Mouse (Mus musculus) myocyte (in vitro differentiated cells): ENCODE measurements around the gene Gm49510. TPM values are rescaled to one million over a fixed set of nuclear protein-coding genes. Genes with fewer than 3 reads are reported as not detected.

Source experiments
- H3K27me3 ChIP-seq: one replicate; pipeline ENCODE4 v1.6.1; 2011; ENCODE audit not compliant: control insufficient read depth, insufficient read depth, insufficient read length
- H3K36me3 ChIP-seq: one replicate; pipeline ENCODE4 v1.6.1; 2011; ENCODE audit not compliant: control insufficient read depth, insufficient read depth
- H3K4me2 ChIP-seq: one replicate; pipeline ENCODE4 v1.6.1; 2011; ENCODE audit warnings: low read depth, control low read depth
- H3K4me3 ChIP-seq: one replicate; pipeline ENCODE4 v1.5.1; 2011; ENCODE audit warnings: mild to moderate bottlenecking, control low read depth, moderate library complexity
- H3K79me2 ChIP-seq: one replicate; pipeline ENCODE4 v1.6.1; 2011; ENCODE audit not compliant: control insufficient read depth, insufficient read depth
- H3ac ChIP-seq: one replicate; pipeline ENCODE4 v1.6.1; 2011; ENCODE audit not compliant: control insufficient read depth, insufficient read length
- CEBPB ChIP-seq: IDR thresholded peaks from 2 replicates; pipeline ENCODE4 v1.6.1; 2011; ENCODE audit warnings: mild to moderate bottlenecking, moderate library complexity; ENCODE audit not compliant: poor library complexity, insufficient read depth, severe bottlenecking
- E2F4 ChIP-seq: IDR thresholded peaks from one replicate; pipeline ENCODE4 v1.6.1; 2011; ENCODE audit warnings: mild to moderate bottlenecking, control low read depth, moderate library complexity; ENCODE audit not compliant: insufficient read depth
- MAX ChIP-seq: IDR thresholded peaks from one replicate; pipeline ENCODE4 v1.6.1; 2011; ENCODE audit warnings: low read depth, mild to moderate bottlenecking, control low read depth
- MYOD1 ChIP-seq, 3 experiments: IDR thresholded peaks; one replicate each; pipeline ENCODE4 v1.6.1; 2011; ENCODE audit warnings: control low read depth in 2 of 3, low read depth in 2 of 3, mild to moderate bottlenecking in 2 of 3, moderate library complexity in 1 of 3; ENCODE audit not compliant: insufficient read length in 2 of 3, control insufficient read depth in 1 of 3
- MYOG ChIP-seq, 3 experiments: IDR thresholded peaks; one replicate each; pipeline ENCODE4 v1.6.1; 2011; ENCODE audit warnings: control low read depth in 2 of 3, low read depth in 2 of 3, mild to moderate bottlenecking in 2 of 3; ENCODE audit not compliant: insufficient read length in 2 of 3, control insufficient read depth in 1 of 3, insufficient read depth in 1 of 3
- POLR2A ChIP-seq: IDR thresholded peaks from one replicate; pipeline ENCODE4 v1.6.1; 2011; ENCODE audit warnings: low read depth, mild to moderate bottlenecking, control low read depth, moderate library complexity; ENCODE audit not compliant: insufficient read length
- POLR2AphosphoS2 ChIP-seq: IDR thresholded peaks from one replicate; pipeline ENCODE4 v1.6.1; 2011; ENCODE audit warnings: low read depth, control low read depth; ENCODE audit not compliant: insufficient read length
- REST ChIP-seq: IDR thresholded peaks from one replicate; pipeline ENCODE4 v1.6.1; 2011; ENCODE audit warnings: mild to moderate bottlenecking, control low read depth, moderate library complexity; ENCODE audit not compliant: insufficient read depth, insufficient read length
- SRF ChIP-seq: IDR thresholded peaks from one replicate; pipeline ENCODE4 v1.6.1; 2011; ENCODE audit warnings: low read depth; ENCODE audit not compliant: control insufficient read depth, insufficient read length
- TCF12 ChIP-seq: IDR thresholded peaks from one replicate; pipeline ENCODE4 v1.6.1; 2011; ENCODE audit warnings: mild to moderate bottlenecking, control low read depth; ENCODE audit not compliant: poor library complexity, insufficient read depth, severe bottlenecking
- TCF3 ChIP-seq: IDR thresholded peaks from one replicate; pipeline ENCODE4 v1.6.1; 2011; ENCODE audit warnings: low read depth, control low read depth; ENCODE audit not compliant: insufficient read length
- USF1 ChIP-seq: IDR thresholded peaks from one replicate; pipeline ENCODE4 v1.6.1; 2011; ENCODE audit warnings: low read depth, mild to moderate bottlenecking, control low read depth, moderate library complexity
- polyA plus RNA-seq: library from polyadenylated mRNA; unstranded; fragments of >200 nt; fragmentation: generic; extraction: Trizol; gene quantifications from one replicate; pipeline ENCODE4 v1.2.1, GENCODE M21; 2012; ENCODE audit warnings: missing spikeins

Gm49510 gene
- polyA plus RNA-seq, 1 experiment, result 0.04 TPM

GRCm38 (mm10) chr15:78931577-78931976 lies 32.1 kb downstream of the Gm49510 start:
- Histone ChIP-seq H3K4me2 (no peak overlapping the region), H3K79me2 (peaks cover 38% of the 10 kb centered on the region), H3ac (no peak overlapping the region), H3K36me3 (peaks cover 17% of the 10 kb centered on the region), H3K4me3 (no peak overlapping the region), H3K27me3 (no peaks in the 10 kb centered on the region)
- TF ChIP-seq MAX, result no peak
- TF ChIP-seq POLR2AphosphoS2, result peak; percentile 94
- TF ChIP-seq E2F4, result no peak
- peak in 1 of 3 experiments; percentile 0 for TF ChIP-seq MYOD1 (IDR thresholded peaks at IDR 0.05; ENCODE audit: control insufficient read depth in 1 of 3, insufficient read length in 2 of 3, low read depth in 2 of 3)
- no peak for TF ChIP-seq USF1

DNA sequence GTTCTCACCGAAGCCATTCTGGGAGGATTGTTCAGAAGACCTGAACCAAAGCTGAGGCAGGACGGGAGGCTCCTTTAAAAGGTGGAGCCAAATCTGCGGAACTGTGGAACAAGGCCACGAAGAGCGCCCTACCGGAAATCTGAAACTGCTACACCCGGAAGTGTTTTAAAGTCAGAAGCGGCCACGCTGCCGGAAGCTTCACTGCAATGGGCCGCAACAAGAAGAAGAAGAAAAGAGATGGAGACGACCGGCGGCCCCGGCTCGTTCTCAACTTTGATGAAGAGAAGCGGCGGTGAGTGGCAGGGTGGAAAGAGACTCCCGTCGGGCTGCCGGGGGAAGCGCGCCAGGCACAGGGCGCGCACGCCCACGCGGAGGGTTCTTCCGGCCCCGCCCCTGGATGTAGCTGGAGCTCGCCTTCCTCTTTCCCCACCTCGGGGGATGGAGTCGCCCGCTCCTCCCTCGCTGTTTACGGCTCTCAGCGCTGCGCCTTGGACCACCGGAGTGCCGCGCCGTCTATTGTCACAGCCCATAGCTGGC lies 35.4 kb downstream of the Gm49510 start, which contains the start of gene Nol12:
TSS of gene Nol12 (plus strand) at position 150 of the 537 bp plus-strand sequence.
- TF ChIP-seq MYOD1 (IDR thresholded peaks at IDR 0.05; ENCODE audit: control insufficient read depth in 1 of 3, insufficient read length in 2 of 3, low read depth in 2 of 3), result peak in 1 of 3 experiments; percentile 27
- TF ChIP-seq POLR2A, result peak; percentile 86
- TF ChIP-seq USF1, result no peak
- TF ChIP-seq E2F4, result no peak
- TF ChIP-seq MYOG (IDR thresholded peaks at IDR 0.05; ENCODE audit: control insufficient read depth in 1 of 3, insufficient read depth in 1 of 3, insufficient read length in 2 of 3, low read depth in 2 of 3), result no peak
- peak; percentile 87 for TF ChIP-seq POLR2AphosphoS2
- TF ChIP-seq MAX, result peak; percentile 86
- TF ChIP-seq REST, result no peak
- TF ChIP-seq TCF3, result no peak
- TF ChIP-seq CEBPB, result peak; percentile 60; the same call in 1 of the 2 replicates
- TF ChIP-seq TCF12, result no peak
- TF ChIP-seq SRF, result no peak
- peak within 1 kb of the TSS; percentile 100 for H3K4me2 ChIP-seq
- peaks cover 14% of the 10 kb centered on the region for H3K79me2 ChIP-seq
- peak within 1 kb of the TSS; percentile 26 for H3ac ChIP-seq
- H3K4me3 ChIP-seq, result peak within 1 kb of the TSS; percentile 85
- peaks cover 19% of the 10 kb centered on the region for H3K36me3 ChIP-seq
- no peaks in the 10 kb centered on the region for H3K27me3 ChIP-seq

- Histone ChIP-seq H3ac (no peak overlapping the region), H3K79me2 (peaks cover 14% of the 10 kb centered on the region), H3K27me3 (no peaks in the 10 kb centered on the region), H3K4me3 (peak overlapping the region; percentile 85), H3K4me2 (peak overlapping the region; percentile 100), H3K36me3 (peaks cover 24% of the 10 kb centered on the region)
- TF ChIP-seq REST (no peak), SRF (no peak), MAX (no peak), MYOG (IDR thresholded peaks at IDR 0.05; ENCODE audit: control insufficient read depth in 1 of 3, insufficient read depth in 1 of 3, insufficient read length in 2 of 3, low read depth in 2 of 3) (no peak), POLR2A (no peak), POLR2AphosphoS2 (no peak), E2F4 (no peak), USF1 (no peak), CEBPB (no peak), MYOD1 (IDR thresholded peaks at IDR 0.05; ENCODE audit: control insufficient read depth in 1 of 3, insufficient read length in 2 of 3, low read depth in 2 of 3) (no peak)
Observed at GRCm38 (mm10) chr15:78936403-78936802, 36.9 kb downstream of the Gm49510 start.

- no peak for TF ChIP-seq MYOD1 (IDR thresholded peaks at IDR 0.05; ENCODE audit: control insufficient read depth in 1 of 3, insufficient read length in 2 of 3, low read depth in 2 of 3)
- Histone ChIP-seq H3K79me2 (peaks cover 14% of the 10 kb centered on the region), H3K4me3 (no peak overlapping the region), H3K27me3 (no peaks in the 10 kb centered on the region), H3ac (no peak overlapping the region), H3K4me2 (no peak overlapping the region), H3K36me3 (peaks cover 26% of the 10 kb centered on the region)
Observed at GRCm38 (mm10) chr15:78937311-78937710, 37.8 kb downstream of the Gm49510 start.

- peaks cover 14% of the 10 kb centered on the region for H3K79me2 ChIP-seq
- TF ChIP-seq SRF (no peak), REST (no peak), TCF3 (no peak), MAX (no peak), POLR2AphosphoS2 (no peak), CEBPB (no peak), TCF12 (no peak), USF1 (no peak), MYOD1 (IDR thresholded peaks at IDR 0.05; ENCODE audit: control insufficient read depth in 1 of 3, insufficient read length in 2 of 3, low read depth in 2 of 3) (no peak), MYOG (IDR thresholded peaks at IDR 0.05; ENCODE audit: control insufficient read depth in 1 of 3, insufficient read depth in 1 of 3, insufficient read length in 2 of 3, low read depth in 2 of 3) (no peak), POLR2A (no peak), E2F4 (no peak)
- H3K27me3 ChIP-seq, result no peaks in the 10 kb centered on the region
- H3K4me3 ChIP-seq, result no peak overlapping the region
- no peak overlapping the region for H3ac ChIP-seq
- H3K36me3 ChIP-seq, result peaks cover 26% of the 10 kb centered on the region
- no peak overlapping the region for H3K4me2 ChIP-seq
Observed at GRCm38 (mm10) chr15:78937963-78938362, 38.5 kb downstream of the Gm49510 start.
